In genomic region chr15:32093889-32094288, GRCm38 (mm10) we compare ENCODE assay signal across 10 mouse cellular contexts.
A peak's percentile ranks its signal among the peaks of the same experiment; 100 is the strongest.
DNase-seq lines count a peak whose midpoint lies in the region; ATAC-seq and TF ChIP-seq lines count a peak whose summit lies in the region.
"Had no signal": no experiment of that assay in that cellular context is flagged by ENCODE, and none has a peak within 500 bp of the region (broad histone marks: within the 10 kb centered on the region; RNA-seq: fewer than 3 reads in every experiment).

No protein-coding gene starts in this region.

- no peaks in the 10 kb centered on the region for H3K36me3 ChIP-seq in intestine, embryonic 15.5 days
- H3K36me3 ChIP-seq in intestine, postnatal 0 days (ENCODE audit: control insufficient read depth, insufficient read depth), result no peaks in the 10 kb centered on the region
- no peaks in the 10 kb centered on the region for H3K36me3 ChIP-seq in lung, postnatal 0 days (ENCODE audit: insufficient read depth, low read length)
- H3K36me3 ChIP-seq in embryonic facial prominence, embryonic 15.5 days, result no peaks in the 10 kb centered on the region
- H3K36me3 ChIP-seq in neural tube, embryonic 14.5 days (ENCODE audit: control insufficient read depth, insufficient read depth, low read length), result no peaks in the 10 kb centered on the region
- H3K36me3 ChIP-seq: hindbrain, embryonic 15.5 days had no signal

- H3K27me3 ChIP-seq in intestine, embryonic 15.5 days (replicated peaks), result no peaks in the 10 kb centered on the region
- no peaks in the 10 kb centered on the region for H3K27me3 ChIP-seq in intestine, postnatal 0 days (replicated peaks; ENCODE audit: control insufficient read depth, insufficient read depth, low read length)
- no peaks in the 10 kb centered on the region for H3K27me3 ChIP-seq in lung, postnatal 0 days (replicated peaks; ENCODE audit: insufficient read depth, low read length)
- no peaks in the 10 kb centered on the region for H3K27me3 ChIP-seq in embryonic facial prominence, embryonic 15.5 days
- no peaks in the 10 kb centered on the region for H3K27me3 ChIP-seq in neural tube, embryonic 14.5 days (ENCODE audit: control insufficient read depth, insufficient read depth, low read length)
- H3K27me3 ChIP-seq: hindbrain, embryonic 15.5 days had no signal

- no peaks in the 10 kb centered on the region for H3K4me1 ChIP-seq in intestine, embryonic 15.5 days (replicated peaks)
- H3K4me1 ChIP-seq in intestine, postnatal 0 days (replicated peaks; ENCODE audit: control insufficient read depth, insufficient read depth, low read length), result no peaks in the 10 kb centered on the region
- no peaks in the 10 kb centered on the region for H3K4me1 ChIP-seq in lung, postnatal 0 days (ENCODE audit: insufficient read depth, low read depth, low read length)
- H3K4me1 ChIP-seq in embryonic facial prominence, embryonic 15.5 days, result peaks cover 10% of the 10 kb centered on the region
- 0 out of 2 replicates have a peak, but pooled peaks cover 3% of the 10 kb centered on the region for H3K4me1 ChIP-seq in neural tube, embryonic 14.5 days (ENCODE audit: control insufficient read depth, insufficient read depth, low read length)
- H3K4me1 ChIP-seq: hindbrain, embryonic 15.5 days had no signal

- 56% methylated on average over 11 of the region's 11 CpGs for WGBS in intestine, embryonic 15.5 days
- 70% methylated on average over 11 of the region's 11 CpGs for WGBS in intestine, postnatal 0 days
- WGBS in lung, postnatal 0 days, result 40% methylated on average over 11 of the region's 11 CpGs
- WGBS in embryonic facial prominence, embryonic 15.5 days, result 27% methylated on average over 11 of the region's 11 CpGs
- WGBS in neural tube, embryonic 14.5 days, result 50% methylated on average over 11 of the region's 11 CpGs

- H3K27ac ChIP-seq in intestine, embryonic 15.5 days, result no peak overlapping the region
- no peak overlapping the region for H3K27ac ChIP-seq in intestine, postnatal 0 days (ENCODE audit: low read depth, low read length)
- no peak overlapping the region for H3K27ac ChIP-seq in lung, postnatal 0 days (ENCODE audit: low read length)
- H3K27ac ChIP-seq in embryonic facial prominence, embryonic 15.5 days (replicated peaks), result no peak overlapping the region
- no peak overlapping the region for H3K27ac ChIP-seq in neural tube, embryonic 14.5 days (ENCODE audit: low read depth, low read length)
- H3K27ac ChIP-seq: hindbrain, embryonic 15.5 days had no signal

- DNase-seq in lung, postnatal 0 days (ENCODE audit: low spot score), result peak; percentile 66
- no peak for DNase-seq in lung, postnatal 14 days
- no peak for DNase-seq in left cerebral cortex, postnatal 10 days (ENCODE audit: extremely low spot score in 1 of 2, low spot score in 2 of 2)
- DNase-seq: adrenal gland, postnatal 10 days; retina, postnatal 1 day had no signal

- H3K9me3 ChIP-seq in intestine, embryonic 15.5 days, result no peaks in the 10 kb centered on the region
- H3K9me3 ChIP-seq in intestine, postnatal 0 days (ENCODE audit: control insufficient read depth), result no peaks in the 10 kb centered on the region
- H3K9me3 ChIP-seq in lung, postnatal 0 days (ENCODE audit: low read length), result no peaks in the 10 kb centered on the region
- H3K9me3 ChIP-seq in embryonic facial prominence, embryonic 15.5 days (replicated peaks), result no peaks in the 10 kb centered on the region
- no peaks in the 10 kb centered on the region for H3K9me3 ChIP-seq in neural tube, embryonic 14.5 days (ENCODE audit: control insufficient read depth, low read length)
- H3K9me3 ChIP-seq: hindbrain, embryonic 15.5 days had no signal

- no peak for ATAC-seq in intestine, embryonic 15.5 days
- ATAC-seq in intestine, postnatal 0 days, result no peak
- peak; percentile 50 for ATAC-seq in lung, postnatal 0 days
- ATAC-seq in embryonic facial prominence, embryonic 15.5 days (ENCODE audit: insufficient number of reproducible peaks, low FRiP score, low TSS enrichment, low read depth), result no peak
- ATAC-seq in neural tube, embryonic 14.5 days (ENCODE audit: low read depth), result peak; percentile 69; the same call in 1 of the 2 replicates

- 0 out of 2 replicates have a peak overlapping the region, but pooled peaks have one; percentile 1 for H3K4me2 ChIP-seq in intestine, embryonic 15.5 days (replicated peaks)
- H3K4me2 ChIP-seq in intestine, postnatal 0 days (replicated peaks; ENCODE audit: low read depth), result no peak overlapping the region
- peak overlapping the region; percentile 19; the same call in 1 of the 2 replicates for H3K4me2 ChIP-seq in lung, postnatal 0 days (replicated peaks; ENCODE audit: low read depth, low read length)
- H3K4me2 ChIP-seq in embryonic facial prominence, embryonic 15.5 days (replicated peaks), result peak overlapping the region; percentile 25; the same call in 1 of the 2 replicates
- H3K4me2 ChIP-seq in neural tube, embryonic 14.5 days (ENCODE audit: low read depth, low read length), result no peak overlapping the region; the same call in 1 of the 2 replicates
- H3K4me2 ChIP-seq: hindbrain, embryonic 15.5 days had no signal

- no peak for TF ChIP-seq CTCF in intestine, postnatal 0 days (IDR thresholded peaks at IDR 0.05; ENCODE audit: low read depth)
- TF ChIP-seq CTCF in lung, postnatal 0 days (IDR thresholded peaks at IDR 0.05), result no peak

- intact Hi-C loops in left cerebral cortex, postnatal 10 days (cut with DNase I), result no loop called here

- 0 out of 2 replicates have a peak, but pooled peaks have one; percentile 38 for TF ChIP-seq EP300 in lung, postnatal 0 days (IDR thresholded peaks at IDR 0.05)

- no peak overlapping the region for H3K4me3 ChIP-seq in intestine, embryonic 15.5 days (replicated peaks)
- no peak overlapping the region for H3K4me3 ChIP-seq in intestine, postnatal 0 days (ENCODE audit: low read depth, low read length)
- no peak overlapping the region for H3K4me3 ChIP-seq in lung, postnatal 0 days (ENCODE audit: low read depth, low read length)
- peak overlapping the region; percentile 7; the same call in 1 of the 2 replicates for H3K4me3 ChIP-seq in embryonic facial prominence, embryonic 15.5 days (replicated peaks)
- no peak overlapping the region for H3K4me3 ChIP-seq in neural tube, embryonic 14.5 days (ENCODE audit: low read depth, low read length)
- H3K4me3 ChIP-seq: hindbrain, embryonic 15.5 days had no signal

- no peak overlapping the region for H3K9ac ChIP-seq in intestine, embryonic 15.5 days
- H3K9ac ChIP-seq in intestine, postnatal 0 days (ENCODE audit: low read depth, low read length), result no peak overlapping the region
- H3K9ac ChIP-seq in lung, postnatal 0 days (replicated peaks; ENCODE audit: low read depth), result no peak overlapping the region
- no peak overlapping the region; the same call in 1 of the 2 replicates for H3K9ac ChIP-seq in embryonic facial prominence, embryonic 15.5 days
- H3K9ac ChIP-seq in neural tube, embryonic 14.5 days (replicated peaks; ENCODE audit: low read depth, low read length), result no peak overlapping the region
- H3K9ac ChIP-seq: hindbrain, embryonic 15.5 days had no signal

Comparison
In these comparisons a context has a peak if more than half of its experiments do, and no peak if none do; other contexts are left out.
1. H3K4me2 ChIP-seq: peak in intestine, embryonic 15.5 days (single experiment), lung, postnatal 0 days (single experiment) and embryonic facial prominence, embryonic 15.5 days (single experiment); none in intestine, postnatal 0 days (single experiment) and neural tube, embryonic 14.5 days (single experiment).
2. ATAC-seq: peak in lung, postnatal 0 days (single experiment) and neural tube, embryonic 14.5 days (single experiment); none in intestine, embryonic 15.5 days (single experiment), intestine, postnatal 0 days (single experiment) and embryonic facial prominence, embryonic 15.5 days (single experiment).